Mouse (Mus musculus): Measurements from ENCODE around the gene Ing4. TPM values are rescaled to one million over a fixed set of nuclear protein-coding genes. Genes with fewer than 3 reads are reported as not detected.
A peak's percentile ranks its signal among the peaks of the same experiment; 100 is the strongest.

The Ing4 gene
- 102 and 115 TPM in 2 replicates for polyA plus RNA-seq (2015; fragmentation: Nextera tagmentation; extraction: Ambion mirVana)

DNA sequence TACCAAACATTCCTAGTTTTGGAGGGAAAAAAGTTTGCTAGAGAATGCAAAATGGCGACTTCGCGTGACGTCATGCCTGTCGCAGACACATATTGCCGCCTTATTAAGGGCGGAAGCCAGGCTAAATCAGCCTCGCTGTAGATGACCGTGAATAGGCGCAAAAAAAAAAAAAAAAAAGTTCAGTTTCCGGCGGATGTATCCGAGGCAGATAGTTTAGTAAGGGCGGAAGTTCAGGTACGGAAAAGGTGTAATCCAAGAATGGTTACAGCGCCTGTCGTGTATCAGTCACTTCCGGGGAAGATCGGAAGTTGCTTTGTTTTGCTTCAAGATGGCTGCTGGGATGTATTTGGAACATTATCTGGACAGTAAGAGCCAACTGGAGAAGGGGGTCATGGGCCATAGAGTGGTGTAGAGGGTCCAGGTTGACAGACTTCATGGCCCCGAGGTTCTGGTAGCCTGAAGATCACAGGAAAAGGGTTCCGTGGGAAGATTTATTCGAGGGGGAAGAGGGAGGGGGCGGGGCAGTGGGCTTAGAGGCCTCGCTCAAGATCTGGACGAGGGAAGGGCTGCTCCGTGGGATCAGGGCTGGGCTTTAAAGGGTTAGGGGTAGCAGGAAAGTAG is at the start of gene Ing4:
Gene Ing4, plus strand, starts transcription at position 228 of the 621 bp plus-strand sequence.
- peak within 1 kb of the TSS; percentile 77 for H3K27ac ChIP-seq
- peak within 1 kb of the TSS; percentile 69 for H3K4me2 ChIP-seq
- no peaks in the 10 kb centered on the region for H3K27me3 ChIP-seq (replicated peaks)
- no peaks in the 10 kb centered on the region for H3K9me3 ChIP-seq
- WGBS: under 1% methylated on average over 26 of the region's 26 CpGs
- H3K36me3 ChIP-seq: peaks cover 30% of the 10 kb centered on the region
- ATAC-seq (ENCODE audit: insufficient read depth, low FRiP score, low read depth): peak; percentile 96
- H3K9ac ChIP-seq: peak within 1 kb of the TSS; percentile 45; the same call in 1 of the 2 replicates
- H3K4me1 ChIP-seq: 0 out of 2 replicates have a peak, but pooled peaks cover 8% of the 10 kb centered on the region
- H3K4me3 ChIP-seq (replicated peaks): peak within 1 kb of the TSS; percentile 72

DNA sequence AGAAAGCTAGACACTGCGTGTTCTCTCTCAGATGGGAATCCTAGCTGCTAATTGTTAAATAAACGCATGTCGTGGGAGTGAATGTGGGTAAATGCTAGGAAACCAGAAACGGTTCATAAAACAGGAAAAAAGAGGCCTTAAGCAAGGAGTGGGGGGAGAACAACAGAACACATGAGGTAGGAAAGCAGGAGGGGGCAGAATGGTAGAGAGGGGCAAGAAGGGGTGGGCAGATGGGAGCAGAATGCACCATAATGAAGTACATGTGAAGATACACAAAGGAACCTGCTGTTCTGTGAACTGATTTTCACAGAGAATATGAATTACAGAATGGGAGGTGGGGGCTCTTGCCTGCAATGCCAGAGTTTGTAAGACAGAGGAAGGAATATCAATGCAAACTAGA is 47.3 kb upstream of the Ing4 start:
- H3K36me3 ChIP-seq: no peaks in the 10 kb centered on the region
- H3K27ac ChIP-seq: no peak overlapping the region
- H3K27me3 ChIP-seq (replicated peaks): peaks cover 44% of the 10 kb centered on the region
- ATAC-seq (ENCODE audit: insufficient read depth, low FRiP score, low read depth): no peak
- H3K9ac ChIP-seq: no peak overlapping the region
- WGBS: 71% methylated on average over 4 of the region's 4 CpGs
- H3K9me3 ChIP-seq: no peaks in the 10 kb centered on the region
- no peak overlapping the region for H3K4me2 ChIP-seq
- H3K4me3 ChIP-seq (replicated peaks): no peak overlapping the region
- peaks cover 10% of the 10 kb centered on the region for H3K4me1 ChIP-seq

DNA sequence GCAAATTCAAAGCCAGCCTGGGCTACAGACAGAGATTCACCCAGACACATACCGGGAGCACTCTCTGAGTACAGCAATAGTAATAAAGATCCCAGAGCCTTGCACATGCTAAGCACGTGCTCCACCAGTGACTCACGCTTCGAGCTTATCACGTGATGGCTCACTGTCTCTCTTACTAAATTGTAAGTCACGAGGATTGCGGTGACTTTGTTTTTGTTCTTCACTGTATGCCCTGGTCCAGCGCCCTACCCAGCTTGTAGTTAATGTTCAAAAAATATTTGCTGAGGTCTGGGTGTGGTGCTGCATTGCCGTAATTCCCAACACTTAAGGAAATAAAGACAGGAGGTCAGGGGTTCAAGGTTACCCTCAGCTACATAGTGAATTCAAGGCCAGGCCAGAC is 46.2 kb upstream of the Ing4 start:
- Histone ChIP-seq H3K4me1 (peaks cover 18% of the 10 kb centered on the region), H3K36me3 (no peaks in the 10 kb centered on the region), H3K27me3 (replicated peaks) (peaks cover 56% of the 10 kb centered on the region), H3K27ac (no peak overlapping the region), H3K4me3 (replicated peaks) (no peak overlapping the region), H3K9me3 (no peaks in the 10 kb centered on the region), H3K9ac (no peak overlapping the region), H3K4me2 (no peak overlapping the region)
- ATAC-seq (ENCODE audit: insufficient read depth, low FRiP score, low read depth): no peak
- whole genome bisulfite sequencing: 68% methylated on average over 9 of the region's 9 CpGs

DNA sequence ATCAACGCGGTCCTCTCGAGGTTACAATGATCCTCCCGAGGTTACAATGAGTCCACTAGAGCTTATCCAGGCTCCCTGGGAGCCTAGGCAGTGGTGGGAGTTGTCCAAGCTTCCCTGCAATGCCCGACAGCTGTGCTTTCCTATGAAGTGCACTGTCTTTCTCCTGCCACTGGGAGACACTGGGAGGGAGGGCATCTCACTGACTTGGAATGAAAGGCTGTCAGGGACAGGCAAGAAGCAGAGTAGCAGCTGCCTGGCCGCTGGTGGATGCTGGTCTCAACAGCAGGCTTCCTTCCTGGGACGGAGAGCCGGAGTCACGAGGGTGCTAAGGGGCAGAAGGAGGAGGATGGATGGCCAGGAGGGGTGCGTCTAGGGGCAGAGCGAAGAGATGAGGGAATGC is 45.7 kb upstream of the Ing4 start:
- Histone ChIP-seq H3K4me3 (replicated peaks) (no peak overlapping the region), H3K9me3 (no peaks in the 10 kb centered on the region), H3K36me3 (no peaks in the 10 kb centered on the region), H3K27ac (no peak overlapping the region), H3K4me1 (peaks cover 21% of the 10 kb centered on the region), H3K9ac (no peak overlapping the region), H3K27me3 (replicated peaks) (peaks cover 60% of the 10 kb centered on the region), H3K4me2 (no peak overlapping the region)
- WGBS: 15% methylated on average over 11 of the region's 11 CpGs
- ATAC-seq (ENCODE audit: insufficient read depth, low FRiP score, low read depth): no peak

DNA sequence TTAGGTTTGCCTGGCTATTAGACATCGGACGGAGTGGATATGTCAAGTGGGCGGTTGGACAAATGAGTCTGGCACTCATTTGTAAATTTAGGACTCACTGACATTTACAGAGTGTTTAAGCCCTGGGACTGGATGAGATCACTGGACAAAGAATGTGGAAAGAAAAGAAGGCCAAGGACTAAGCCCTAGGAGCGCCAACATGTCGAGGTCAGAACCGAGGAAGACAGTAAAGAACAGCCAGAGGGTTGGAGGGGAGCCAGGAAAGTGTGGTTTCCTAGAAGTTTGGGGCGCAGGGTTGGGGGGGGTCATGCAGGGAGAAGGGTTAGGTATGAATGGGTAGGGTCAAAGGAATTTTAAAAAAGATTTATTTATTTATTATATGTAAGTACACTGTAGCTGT is 44.3 kb upstream of the Ing4 start:
- no peak overlapping the region for H3K27ac ChIP-seq
- H3K4me1 ChIP-seq: peaks cover 21% of the 10 kb centered on the region
- H3K27me3 ChIP-seq (replicated peaks): peaks cover 72% of the 10 kb centered on the region
- 70% methylated on average over 7 of the region's 7 CpGs for WGBS
- H3K36me3 ChIP-seq: no peaks in the 10 kb centered on the region
- ATAC-seq (ENCODE audit: insufficient read depth, low FRiP score, low read depth): no peak
- H3K9ac ChIP-seq: no peak overlapping the region
- no peak overlapping the region for H3K4me3 ChIP-seq (replicated peaks)
- no peak overlapping the region for H3K4me2 ChIP-seq
- no peaks in the 10 kb centered on the region for H3K9me3 ChIP-seq

DNA sequence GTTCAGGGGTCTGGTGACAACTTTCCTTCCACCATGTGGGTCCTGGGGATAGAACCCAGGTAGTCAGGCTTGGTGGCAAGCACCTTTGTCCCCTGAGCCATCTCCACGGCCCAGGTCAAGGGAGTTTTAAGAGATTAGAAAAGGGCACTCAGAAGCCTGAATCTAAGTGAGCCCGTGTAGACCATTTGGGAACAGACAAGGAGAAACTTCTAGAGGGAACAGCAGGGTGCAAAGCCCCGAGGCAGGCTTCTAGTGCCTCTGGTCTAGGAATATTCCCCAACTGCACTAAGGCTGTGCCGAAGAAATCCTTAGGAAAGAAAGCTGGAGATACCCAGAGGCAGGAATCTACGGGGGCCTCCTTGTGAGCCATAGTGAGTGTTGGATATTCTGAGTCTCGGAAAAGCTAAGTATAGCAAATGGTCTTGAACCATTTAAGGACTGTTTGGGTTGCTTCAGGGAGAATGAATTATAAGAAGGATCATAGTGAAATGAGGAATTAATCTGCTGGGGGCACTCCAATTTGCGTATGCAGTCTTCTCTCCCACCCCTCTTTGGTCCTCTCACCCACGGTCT is 43.6 kb upstream of the Ing4 start:
- Histone ChIP-seq H3K9ac (no peak overlapping the region), H3K36me3 (no peaks in the 10 kb centered on the region), H3K4me2 (peak overlapping the region; percentile 100; the same call in 1 of the 2 replicates), H3K4me3 (replicated peaks) (no peak overlapping the region; the same call in 1 of the 2 replicates), H3K4me1 (peaks cover 21% of the 10 kb centered on the region), H3K9me3 (no peaks in the 10 kb centered on the region), H3K27me3 (replicated peaks) (peaks cover 78% of the 10 kb centered on the region), H3K27ac (no peak overlapping the region)
- WGBS: 47% methylated on average over 8 of the region's 8 CpGs
- ATAC-seq (ENCODE audit: insufficient read depth, low FRiP score, low read depth): no peak

DNA sequence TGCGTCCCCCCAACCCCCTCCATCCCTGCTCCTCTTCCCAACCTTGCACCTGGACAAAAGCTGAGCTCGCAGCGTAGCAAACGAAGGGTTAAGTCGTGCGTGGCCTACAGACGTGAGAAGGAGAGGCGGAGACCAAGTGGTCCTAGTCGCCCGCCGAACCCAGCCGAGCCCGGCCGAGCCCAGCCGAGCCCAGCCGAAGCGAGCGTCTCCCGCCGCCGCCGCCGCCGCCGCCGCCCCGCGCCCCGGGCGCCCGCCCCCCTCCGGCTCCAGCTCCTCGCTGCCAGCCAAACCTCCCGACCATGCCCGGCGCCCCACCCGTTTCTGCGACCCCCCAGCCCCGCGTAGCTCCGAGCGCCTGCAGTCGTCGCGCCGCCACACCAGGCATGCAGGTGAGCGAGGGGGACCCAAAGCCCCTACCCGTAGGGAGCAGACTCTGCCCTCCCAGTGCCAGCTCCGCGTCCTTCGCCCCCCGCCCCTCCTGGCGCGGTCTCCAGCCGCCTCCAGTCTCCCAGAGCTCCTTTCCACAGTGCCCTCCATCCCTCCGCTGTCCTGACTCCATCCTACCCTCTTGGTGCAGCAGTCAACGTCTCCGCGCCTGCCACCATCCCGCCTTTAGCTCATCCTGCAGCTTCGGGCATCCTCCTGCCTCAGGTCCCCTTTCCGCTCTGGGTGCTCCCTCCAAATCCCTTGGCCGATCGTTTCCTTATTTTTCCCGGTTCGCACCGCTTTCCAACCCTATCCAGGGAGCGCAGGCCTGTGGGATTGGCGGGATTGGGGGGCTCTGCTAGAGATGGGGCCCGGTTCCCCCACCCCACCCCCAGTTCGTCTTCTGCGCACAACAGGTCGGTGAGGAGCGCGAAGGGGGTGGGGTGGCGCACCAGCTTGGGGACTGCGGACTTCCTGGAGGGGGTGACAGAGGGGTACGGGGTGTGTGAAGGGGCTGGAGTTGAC is 42.7 kb upstream of the Ing4 start, which contains the start of gene Pianp:
Gene Pianp, plus strand, starts transcription at position 144 of the 951 bp plus-strand sequence.
- no peaks in the 10 kb centered on the region for H3K9me3 ChIP-seq
- H3K27me3 ChIP-seq (replicated peaks): peaks cover 74% of the 10 kb centered on the region
- WGBS: under 1% methylated on average over 54 of the region's 78 CpGs
- peak; percentile 59; the same call in 1 of the 2 replicates for ATAC-seq (ENCODE audit: insufficient read depth, low FRiP score, low read depth)
- peak within 1 kb of the TSS; percentile 44 for H3K9ac ChIP-seq
- peak within 1 kb of the TSS; percentile 100 for H3K4me2 ChIP-seq
- no peak within 1 kb of the TSS for H3K27ac ChIP-seq
- H3K36me3 ChIP-seq: no peaks in the 10 kb centered on the region
- peaks cover 21% of the 10 kb centered on the region for H3K4me1 ChIP-seq
- peak within 1 kb of the TSS; percentile 55 for H3K4me3 ChIP-seq (replicated peaks)

DNA sequence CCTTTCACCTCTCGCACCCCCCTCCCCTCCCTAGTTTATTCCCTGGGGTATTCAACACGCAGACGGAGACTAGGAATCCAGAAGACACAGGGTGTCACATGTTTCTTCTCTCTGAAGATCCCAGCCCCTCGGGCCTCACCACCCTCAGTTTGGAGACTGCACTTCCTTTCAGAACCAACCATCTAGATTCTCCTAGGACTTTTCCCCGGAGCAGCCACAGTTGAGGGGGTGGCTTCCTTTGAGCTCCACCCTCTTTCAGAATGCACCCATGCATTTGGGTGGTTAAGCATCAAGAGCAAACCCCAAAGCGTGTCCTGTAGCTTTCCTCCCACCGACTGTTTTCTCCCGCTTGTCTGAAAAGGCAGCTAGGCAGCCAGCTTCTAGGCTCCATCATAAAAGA is 41.5 kb upstream of the Ing4 start:
- peak overlapping the region; percentile 100 for H3K4me2 ChIP-seq
- no peaks in the 10 kb centered on the region for H3K36me3 ChIP-seq
- ATAC-seq (ENCODE audit: insufficient read depth, low FRiP score, low read depth): no peak
- H3K4me3 ChIP-seq (replicated peaks): no peak overlapping the region; the same call in 1 of the 2 replicates
- peaks cover 71% of the 10 kb centered on the region for H3K27me3 ChIP-seq (replicated peaks)
- H3K4me1 ChIP-seq: peaks cover 21% of the 10 kb centered on the region
- 8% methylated on average over 8 of the region's 8 CpGs for WGBS
- no peaks in the 10 kb centered on the region for H3K9me3 ChIP-seq
- H3K9ac ChIP-seq: no peak overlapping the region
- no peak overlapping the region for H3K27ac ChIP-seq

DNA sequence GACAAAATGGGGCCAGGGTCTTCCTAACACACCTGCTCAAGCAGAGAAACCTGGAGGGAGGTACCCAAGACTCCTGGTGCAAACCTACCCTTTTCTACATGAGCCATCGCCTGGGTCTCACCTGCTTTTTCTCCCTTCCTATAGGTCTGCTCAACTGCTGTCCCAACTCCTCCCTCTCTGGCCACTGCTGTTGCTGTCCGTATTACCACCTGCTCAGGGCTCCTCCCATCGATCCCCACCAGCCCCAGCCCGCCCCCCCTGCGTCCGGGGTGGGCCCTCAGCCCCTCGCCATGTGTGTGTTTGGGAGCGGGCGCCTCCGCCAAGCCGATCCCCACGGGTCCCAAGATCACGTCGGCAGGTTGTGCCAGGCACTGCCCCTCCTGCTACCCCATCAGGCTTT is 40.5 kb upstream of the Ing4 start:
- H3K4me1 ChIP-seq: peaks cover 17% of the 10 kb centered on the region
- ATAC-seq (ENCODE audit: insufficient read depth, low FRiP score, low read depth): no peak; the same call in 1 of the 2 replicates
- H3K4me3 ChIP-seq (replicated peaks): no peak overlapping the region
- H3K27ac ChIP-seq: no peak overlapping the region
- H3K9me3 ChIP-seq: no peaks in the 10 kb centered on the region
- H3K4me2 ChIP-seq: no peak overlapping the region
- WGBS: 33% methylated on average over 14 of the region's 14 CpGs
- H3K9ac ChIP-seq: no peak overlapping the region
- H3K36me3 ChIP-seq: no peaks in the 10 kb centered on the region
- peaks cover 69% of the 10 kb centered on the region for H3K27me3 ChIP-seq (replicated peaks)

DNA sequence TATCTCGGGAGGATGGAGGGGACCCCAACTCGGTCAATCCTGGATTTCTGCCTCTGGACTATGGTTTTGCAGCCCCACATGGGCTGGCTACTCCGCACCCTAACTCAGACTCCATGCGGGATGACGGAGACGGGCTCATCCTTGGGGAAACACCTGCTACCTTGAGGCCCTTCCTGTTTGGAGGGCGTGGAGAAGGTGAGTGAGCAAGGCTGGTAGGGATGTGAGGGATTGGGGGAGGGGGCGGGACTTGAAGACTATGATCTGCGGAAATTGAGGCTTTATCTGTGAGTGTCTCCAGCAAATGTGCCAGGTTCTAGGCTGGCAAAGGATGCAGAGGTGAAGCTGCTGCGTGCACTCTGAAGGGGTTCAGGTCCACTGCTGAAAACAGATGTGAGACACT is 40.0 kb upstream of the Ing4 start:
- WGBS: 31% methylated on average over 10 of the region's 10 CpGs
- H3K27ac ChIP-seq: no peak overlapping the region
- no peak overlapping the region for H3K4me2 ChIP-seq
- H3K4me3 ChIP-seq (replicated peaks): no peak overlapping the region
- peaks cover 65% of the 10 kb centered on the region for H3K27me3 ChIP-seq (replicated peaks)
- H3K36me3 ChIP-seq: no peaks in the 10 kb centered on the region
- ATAC-seq (ENCODE audit: insufficient read depth, low FRiP score, low read depth): no peak
- peaks cover 17% of the 10 kb centered on the region for H3K4me1 ChIP-seq
- no peak overlapping the region for H3K9ac ChIP-seq
- no peaks in the 10 kb centered on the region for H3K9me3 ChIP-seq

DNA sequence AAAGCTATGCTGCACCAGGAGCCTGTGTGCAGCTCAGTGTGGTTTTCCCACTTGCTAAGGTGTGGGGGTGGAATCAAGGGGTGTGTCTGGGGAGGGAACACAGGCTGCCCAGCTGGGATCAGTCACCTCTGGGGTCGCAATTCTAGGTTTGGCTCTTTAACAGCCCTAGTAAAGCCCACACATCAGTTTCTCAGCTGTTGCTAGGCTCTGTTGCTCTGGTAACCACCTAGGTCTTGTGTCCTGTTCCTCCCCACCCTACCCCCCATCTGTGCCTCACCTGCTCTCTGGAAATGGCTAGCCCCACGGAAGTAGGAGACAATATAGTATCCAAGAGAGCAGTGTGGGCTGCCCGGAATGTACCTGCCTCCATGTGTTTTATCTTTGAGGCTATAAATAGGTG is 35.9 kb upstream of the Ing4 start:
- ATAC-seq (ENCODE audit: insufficient read depth, low FRiP score, low read depth): no peak
- H3K36me3 ChIP-seq: no peaks in the 10 kb centered on the region

More for the DNA sequence above, 35.9 kb upstream of the Ing4 start:
- Histone ChIP-seq H3K9ac (no peak overlapping the region), H3K27ac (no peak overlapping the region), H3K9me3 (no peaks in the 10 kb centered on the region), H3K4me2 (no peak overlapping the region), H3K27me3 (replicated peaks) (peaks cover 30% of the 10 kb centered on the region), H3K4me3 (replicated peaks) (no peak overlapping the region), H3K4me1 (no peaks in the 10 kb centered on the region)
- 36% methylated on average over 3 of the region's 3 CpGs for WGBS

Measured in stomach, embryonic 15.5 days (tissue).